Mouse (Mus musculus) right cerebral cortex, postnatal 25 days (tissue): ENCODE results near the gene Hoxd13.

Experiments
- DNase-seq: peaks from one replicate; pipeline ENCODE4 v3.0.0; 2022

Gene Hoxd13

GRCm38 (mm10) chr2:74667842-74668357 lies at the start of gene Hoxd13:
Gene Hoxd13, plus strand, starts transcription at chr2:74668310.
- no peak for DNase-seq

GRCm38 (mm10) chr2:74619676-74620246 lies 48.3 kb upstream of the Hoxd13 start:
- no peak for DNase-seq

- DNase-seq, result no peak
Measured at GRCm38 (mm10) chr2:74620368-74620767, 47.7 kb upstream of the Hoxd13 start.

- no peak for DNase-seq
Measured at GRCm38 (mm10) chr2:74635412-74635811, 32.7 kb upstream of the Hoxd13 start.

GRCm38 (mm10) chr2:74642431-74642830 lies 25.7 kb upstream of the Hoxd13 start:
- no peak for DNase-seq

GRCm38 (mm10) chr2:74645631-74646030 lies 22.5 kb upstream of the Hoxd13 start:
- DNase-seq, result no peak

GRCm38 (mm10) chr2:74647082-74647864 lies 20.8 kb upstream of the Hoxd13 start:
- DNase-seq, result no peak

- DNase-seq, result no peak
Measured at GRCm38 (mm10) chr2:74652996-74653340, 15.1 kb upstream of the Hoxd13 start.

GRCm38 (mm10) chr2:74653781-74654535 lies 14.2 kb upstream of the Hoxd13 start:
- DNase-seq, result no peak

- DNase-seq, result no peak
Measured at GRCm38 (mm10) chr2:74654743-74655419, 13.2 kb upstream of the Hoxd13 start.

GRCm38 (mm10) chr2:74655420-74655781 lies 12.7 kb upstream of the Hoxd13 start:
- DNase-seq, result no peak

- DNase-seq, result no peak
Measured at GRCm38 (mm10) chr2:74655821-74656631, 12.1 kb upstream of the Hoxd13 start.

- no peak for DNase-seq
Measured at GRCm38 (mm10) chr2:74656632-74657021, 11.5 kb upstream of the Hoxd13 start.

GRCm38 (mm10) chr2:74657251-74658023 lies 10.7 kb upstream of the Hoxd13 start:
- DNase-seq, result peak; percentile 17

- DNase-seq, result peak; percentile 23
Measured at GRCm38 (mm10) chr2:74658024-74658666, 10.0 kb upstream of the Hoxd13 start.

- peak; percentile 36 for DNase-seq
Measured at GRCm38 (mm10) chr2:74658667-74659371, 9.3 kb upstream of the Hoxd13 start.

- peak; percentile 21 for DNase-seq
Measured at GRCm38 (mm10) chr2:74659507-74660005, 8.6 kb upstream of the Hoxd13 start, which contains the start of gene Evx2. Gene Evx2, minus strand, starts transcription at chr2:74659557.

- peak; percentile 5 for DNase-seq
Measured at GRCm38 (mm10) chr2:74660421-74661375, 7.4 kb upstream of the Hoxd13 start.

- peak; percentile 31 for DNase-seq
Measured at GRCm38 (mm10) chr2:74661685-74662084, 6.4 kb upstream of the Hoxd13 start.
